Mouse (Mus musculus): ENCODE measurements around the gene Stam.

DNA sequence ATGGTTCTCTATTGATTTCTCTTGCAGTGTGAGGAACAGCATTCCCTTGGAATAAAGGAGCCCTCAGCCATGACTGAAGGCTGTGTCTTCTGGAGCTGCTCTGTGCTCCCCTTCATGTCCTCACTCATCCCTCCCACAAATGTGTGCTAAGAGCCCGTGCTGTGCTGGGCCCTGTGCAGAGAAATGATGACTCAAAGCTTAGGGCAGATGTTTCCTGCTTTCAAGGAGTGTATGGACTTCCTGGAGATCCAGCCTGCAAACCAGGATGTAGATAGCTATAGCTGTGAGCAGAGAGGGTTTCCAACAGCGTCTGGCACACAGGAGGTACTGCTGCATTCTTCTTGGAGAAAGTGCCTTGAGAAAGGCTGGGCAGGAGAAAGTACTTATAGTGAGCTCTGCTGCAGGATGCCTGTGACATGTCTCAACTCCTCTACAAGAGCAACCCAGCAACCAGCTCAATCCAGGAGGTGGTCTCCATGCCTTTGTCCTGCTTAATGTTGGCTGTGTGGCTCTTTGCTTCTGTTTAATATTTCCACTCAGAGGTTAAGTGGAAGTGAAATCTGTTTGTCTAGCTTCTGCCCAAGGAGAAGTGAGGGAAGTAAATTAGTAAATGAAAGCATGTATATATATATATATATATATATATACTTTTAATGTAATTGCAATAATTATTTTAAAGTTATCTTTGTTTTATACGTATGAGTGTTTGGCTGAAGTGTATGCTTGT lies 91.9 kb downstream of the Stam start:
- no peak for TF ChIP-seq CTCF (IDR thresholded peaks at IDR 0.05; ENCODE audit: insufficient read depth, low read length)
- no peak for TF ChIP-seq POLR2A (IDR thresholded peaks at IDR 0.05; ENCODE audit: borderline replicate concordance, extremely low read depth, low read depth, low read length)
